Mouse (Mus musculus): ENCODE measurements around the gene Cmpk2.

- TF ChIP-seq CTCF (IDR thresholded peaks at IDR 0.05; ENCODE audit: borderline replicate concordance, insufficient read depth, low read length) (no peak), POLR2A (IDR thresholded peaks at IDR 0.05; ENCODE audit: low read depth, low read length) (no peak)
Measured at GRCm38 (mm10) chr12:26489942-26490341, 20.9 kb downstream of the Cmpk2 start.

Data from embryonic fibroblast, embryonic 13.5 days (primary cell).